Mouse (Mus musculus): ENCODE measurements at regions not wholly inside any gene's neighbourhood (a gene's known extent, or its start where the extent isn't known, plus 50 kb on each side); places are given as distances from the start of the nearest gene placed in this dataset.

DNA sequence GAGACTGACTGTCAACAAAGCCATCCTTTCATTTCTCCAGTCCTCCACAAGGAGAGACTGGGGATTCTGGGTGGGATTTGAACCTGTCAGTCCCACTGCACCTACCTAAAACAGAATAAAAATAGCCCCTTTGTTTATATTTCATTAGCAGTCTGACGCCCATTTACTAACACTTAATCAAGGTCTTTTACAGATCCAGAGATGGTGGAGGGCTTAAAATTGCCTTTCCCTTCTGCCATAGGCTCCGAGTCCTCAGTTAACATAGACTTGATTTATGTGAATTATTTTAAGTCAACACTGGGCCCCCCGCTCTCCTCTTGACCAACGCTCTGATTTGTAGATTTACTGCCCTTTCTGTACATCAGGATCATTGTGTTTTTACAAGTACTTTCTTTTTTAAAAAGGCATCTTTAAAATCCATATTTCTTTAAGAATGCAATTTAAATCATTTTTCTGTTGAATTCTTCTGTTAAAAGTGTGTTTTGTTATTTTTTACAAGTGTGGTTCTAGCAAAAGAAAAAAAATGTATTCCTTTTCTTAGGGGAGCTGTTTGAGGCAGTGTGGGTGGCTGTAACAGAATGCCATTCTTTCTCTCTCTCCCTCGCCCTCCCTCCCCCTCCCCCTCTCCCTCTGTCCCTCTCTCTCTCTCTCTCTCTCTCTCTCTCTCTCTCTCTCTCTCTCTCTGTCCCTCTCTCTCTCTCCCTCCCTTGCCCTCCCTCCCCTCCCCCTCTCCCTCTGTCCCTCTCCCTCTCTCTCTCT is 946.8 kb downstream of the Galc start:
- DNase-seq: no peak

DNA sequence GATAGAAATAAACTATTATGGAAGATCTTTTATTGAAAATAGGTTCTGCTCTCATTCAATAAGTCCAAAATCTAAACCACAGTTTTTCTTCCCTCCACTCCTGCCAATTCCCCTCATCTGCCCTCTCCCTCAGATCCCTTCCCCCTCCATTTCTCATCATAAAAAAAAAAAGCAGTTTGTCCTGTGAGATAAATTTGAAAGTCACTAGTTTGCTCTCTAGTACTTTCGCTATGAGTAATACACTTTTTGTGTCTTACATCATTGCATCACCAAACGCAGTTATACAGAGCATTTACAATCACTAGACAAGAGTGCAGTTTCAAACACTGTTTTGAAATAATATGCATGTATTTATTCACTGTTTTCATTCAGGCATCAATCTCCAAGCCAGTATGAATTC is 980.5 kb downstream of the Galc start:
- DNase-seq: no peak

DNA sequence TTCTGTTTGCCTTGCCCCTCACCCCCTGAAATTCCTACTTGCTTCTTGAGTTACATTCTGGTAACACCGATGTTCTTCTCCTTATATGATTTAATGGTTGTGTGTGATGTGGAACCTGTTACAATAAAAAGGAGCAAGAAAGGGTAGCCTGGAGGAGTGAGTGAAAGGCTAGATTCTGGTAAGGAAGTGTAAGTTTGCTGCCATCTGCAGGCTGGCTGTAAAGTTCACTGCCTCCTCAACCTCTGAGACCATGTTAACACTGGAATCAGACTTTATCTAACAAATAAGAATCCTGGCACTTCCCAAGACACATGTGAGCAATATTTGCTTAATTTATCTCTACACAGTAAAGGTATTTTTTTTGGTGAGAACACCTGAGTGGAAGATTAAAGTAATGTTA is 980.9 kb downstream of the Galc start:
- DNase-seq: peak; percentile 15 to 16

Measured in kidney, postnatal 4 days (tissue).